Mouse (Mus musculus) layer of hippocampus, postnatal 14 days (tissue): ENCODE data around the gene Nt5m. TPM values are rescaled to one million over a fixed set of nuclear protein-coding genes. Genes with fewer than 3 reads are reported as not detected.

Source experiments
- DNase-seq, 2 experiments: peaks; one replicate each; pipeline ENCODE4 v3.0.0; 2021 to 2022; ENCODE audit warnings: low spot score in 2 of 2, mixed read lengths in 1 of 2
- total RNA-seq, 2 experiments: library from RNA; stranded (reverse); gene quantifications; 2 replicates each; pipeline ENCODE4 v1.2.3; 2021

Nt5m gene
- total RNA-seq, 2 experiments from 2014 or later, result 60.5 to 63.3 TPM

DNA sequence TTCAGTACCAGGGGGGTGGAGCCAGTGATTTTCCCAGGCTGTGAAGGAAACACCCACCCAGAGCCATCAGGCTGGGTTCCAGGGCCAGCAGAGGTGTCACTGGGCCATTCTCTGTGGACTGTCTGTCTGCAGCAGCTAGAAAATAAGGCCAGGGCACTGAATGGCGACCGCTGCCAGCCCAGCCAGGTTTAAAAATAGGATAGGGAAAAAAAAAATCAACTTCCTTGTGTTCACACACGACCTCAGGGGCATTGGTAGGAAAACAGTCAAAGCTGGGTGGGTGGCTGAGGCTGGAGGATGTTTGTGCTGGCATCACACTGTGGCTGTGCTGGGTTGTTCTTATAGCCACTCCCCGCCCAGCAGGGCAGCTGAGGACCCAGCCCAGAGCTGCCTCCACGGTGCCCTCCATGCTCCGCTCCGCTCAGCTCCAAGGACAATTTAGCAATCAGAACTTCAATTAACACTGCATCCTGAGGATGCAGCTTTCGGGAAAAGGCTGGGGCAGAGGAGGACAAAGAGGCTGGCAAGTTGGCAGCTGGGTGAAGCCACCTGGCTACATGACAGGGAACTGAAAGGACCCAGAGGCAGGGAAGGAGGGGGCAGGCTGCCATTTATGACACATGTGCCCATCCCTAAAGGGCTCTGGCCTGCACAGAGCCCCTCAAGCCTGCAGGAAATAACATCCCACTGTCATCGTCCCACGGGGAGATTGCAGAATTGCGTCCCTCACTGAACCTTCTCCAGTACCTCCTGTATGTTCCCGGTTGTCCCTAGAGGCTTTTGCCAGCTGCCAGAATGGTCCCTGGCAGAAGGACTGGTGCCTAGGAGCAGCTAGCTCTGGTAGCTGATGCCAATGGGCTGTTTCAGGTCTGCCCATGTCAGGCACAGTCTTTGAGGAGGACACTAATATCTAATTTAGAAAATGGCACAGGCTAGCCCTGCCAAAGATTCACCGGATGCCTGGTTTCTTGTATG is 60.8 kb downstream of the Nt5m start:
- DNase-seq, result peak in 1 of 2 experiments; percentile 40

DNA sequence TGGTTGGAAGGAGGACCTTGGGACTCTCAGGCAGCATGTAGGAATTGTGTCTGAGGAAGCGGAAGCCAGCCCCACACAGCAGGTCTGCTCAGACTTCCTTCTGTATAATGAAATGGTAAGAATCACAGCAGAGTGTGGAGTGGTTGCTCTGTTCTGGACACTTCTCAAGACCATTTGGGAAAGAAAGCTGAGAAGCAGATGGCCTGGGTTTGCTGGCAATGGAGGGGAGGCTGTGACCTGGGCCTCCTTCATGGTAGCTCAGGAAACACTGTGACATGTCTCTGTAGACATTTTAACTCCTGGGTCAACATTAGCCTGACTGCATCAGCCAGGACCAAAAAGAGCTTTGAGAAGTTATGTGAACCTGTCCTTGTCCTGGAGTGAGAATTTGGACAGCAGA is 61.7 kb downstream of the Nt5m start:
- no peak for DNase-seq

DNA sequence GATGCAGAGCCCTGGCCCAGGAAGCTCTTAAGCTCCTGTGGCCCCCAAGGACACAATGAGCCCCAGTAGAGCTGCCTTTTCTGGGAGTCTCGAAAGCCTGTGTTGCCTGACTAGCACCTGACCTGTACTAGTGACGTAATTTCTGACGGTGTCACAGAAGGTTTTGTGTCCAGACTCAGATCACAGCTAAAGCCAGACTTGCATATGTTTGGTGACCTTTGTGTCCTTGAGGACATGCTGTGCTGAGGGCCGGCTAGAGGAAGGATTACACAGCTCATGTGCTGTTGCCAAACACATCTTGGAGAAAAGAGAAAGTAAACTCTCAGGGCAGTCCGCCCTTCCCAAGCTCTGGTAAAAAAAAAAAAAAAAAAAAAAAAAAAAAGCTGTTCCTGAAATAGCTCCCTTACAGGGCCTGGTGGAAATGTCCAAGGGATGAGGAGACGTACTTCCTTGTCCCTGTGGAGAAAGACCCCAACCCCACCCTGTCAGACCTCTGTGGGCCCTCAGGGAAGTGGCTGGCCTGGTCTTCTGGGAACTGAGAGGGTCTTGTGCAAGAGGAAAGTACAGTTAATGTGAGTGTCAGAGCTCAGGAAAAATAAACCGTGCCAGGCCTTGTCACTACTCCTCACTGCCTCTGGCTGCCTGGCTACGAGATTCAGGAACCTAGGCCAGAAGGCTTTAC is 62.9 kb downstream of the Nt5m start:
- no peak for DNase-seq

DNA sequence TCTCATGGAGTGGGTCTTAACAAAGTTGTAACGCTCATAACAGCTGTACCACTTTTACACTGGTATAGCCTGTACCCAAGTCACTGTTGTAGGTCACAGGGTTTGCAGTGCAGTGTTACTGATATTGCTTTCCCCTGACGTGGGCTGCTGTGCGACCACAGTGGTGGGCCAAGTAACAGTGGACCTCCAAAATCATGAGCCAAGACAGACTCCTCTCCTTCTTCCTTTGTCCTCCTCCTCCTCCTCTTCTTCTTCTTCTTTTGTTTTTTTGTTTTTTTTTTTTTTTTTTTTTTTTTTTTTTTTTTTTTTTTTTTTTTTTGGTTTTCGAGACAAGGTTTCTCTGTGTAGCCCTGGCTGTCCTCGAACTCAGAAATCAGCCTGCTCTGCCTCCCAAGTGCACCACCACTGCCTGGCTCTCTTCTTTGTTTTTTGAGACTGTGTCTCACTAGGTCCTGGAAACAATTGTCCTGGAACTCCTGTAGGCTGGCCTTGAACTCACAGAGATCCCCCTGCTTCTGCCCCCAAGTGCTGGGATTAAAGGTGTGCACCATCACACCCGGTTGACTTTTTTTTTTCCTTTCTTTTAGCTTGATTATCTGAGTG is 67.4 kb downstream of the Nt5m start:
- DNase-seq, result no peak

DNA sequence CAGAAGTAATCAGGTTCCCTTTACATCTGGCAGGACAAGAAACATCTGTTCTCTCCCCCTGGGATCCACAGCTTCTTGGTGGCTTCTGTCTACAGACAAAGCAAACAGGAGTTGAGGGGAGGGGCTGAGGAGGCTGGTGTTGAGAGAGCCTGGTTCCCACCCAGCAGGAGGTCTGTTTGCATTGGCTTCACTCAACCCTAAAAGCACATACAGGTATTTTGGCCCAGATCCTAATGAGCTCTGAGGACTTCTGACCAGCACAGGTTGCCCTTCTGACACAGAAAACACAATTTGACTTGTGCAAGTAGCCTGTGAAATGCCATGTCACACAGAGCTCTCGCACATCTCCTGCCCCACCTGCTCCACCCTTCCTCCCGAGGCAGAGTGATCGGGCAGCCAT is 69.2 kb downstream of the Nt5m start:
- no peak for DNase-seq

DNA sequence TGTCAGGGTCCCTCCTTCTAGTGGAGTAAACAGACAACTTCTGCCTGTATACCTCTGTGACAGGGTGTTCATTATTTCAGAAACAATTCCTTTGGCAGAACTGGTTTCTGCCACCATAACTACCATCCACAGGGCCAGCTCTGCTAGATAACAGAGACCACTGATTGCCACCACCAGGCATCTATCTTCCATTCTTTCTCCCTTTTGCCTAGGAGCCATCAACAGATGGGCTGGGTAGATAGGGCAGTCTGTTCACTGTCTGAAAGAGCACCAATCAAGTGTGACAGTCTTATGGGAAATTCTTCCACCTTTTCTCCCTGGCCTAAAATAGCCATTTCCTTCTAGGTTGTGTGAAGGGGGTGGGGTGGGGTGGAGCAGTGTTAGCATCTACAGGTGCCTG is 71.3 kb downstream of the Nt5m start:
- DNase-seq, result no peak

DNA sequence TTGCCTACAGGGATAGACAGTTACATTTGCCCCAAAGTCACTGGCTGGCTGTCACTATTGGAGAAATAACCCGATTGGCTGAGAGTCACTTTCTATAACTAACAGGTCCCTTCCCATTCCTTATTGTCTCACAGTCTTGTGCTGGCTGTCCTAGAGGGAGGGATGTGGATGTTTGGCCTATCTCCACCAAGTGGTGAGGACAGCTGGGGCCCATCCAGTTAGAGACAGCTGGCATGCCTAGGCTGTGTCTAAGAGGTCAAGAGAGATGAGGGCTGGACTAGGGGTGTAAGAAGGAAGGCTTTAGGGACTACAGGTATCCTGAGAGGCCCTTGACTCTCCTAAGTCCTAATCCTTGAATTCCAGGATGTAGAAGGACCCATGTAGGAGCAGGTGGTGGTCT is 72.3 kb downstream of the Nt5m start:
- no peak for DNase-seq

DNA sequence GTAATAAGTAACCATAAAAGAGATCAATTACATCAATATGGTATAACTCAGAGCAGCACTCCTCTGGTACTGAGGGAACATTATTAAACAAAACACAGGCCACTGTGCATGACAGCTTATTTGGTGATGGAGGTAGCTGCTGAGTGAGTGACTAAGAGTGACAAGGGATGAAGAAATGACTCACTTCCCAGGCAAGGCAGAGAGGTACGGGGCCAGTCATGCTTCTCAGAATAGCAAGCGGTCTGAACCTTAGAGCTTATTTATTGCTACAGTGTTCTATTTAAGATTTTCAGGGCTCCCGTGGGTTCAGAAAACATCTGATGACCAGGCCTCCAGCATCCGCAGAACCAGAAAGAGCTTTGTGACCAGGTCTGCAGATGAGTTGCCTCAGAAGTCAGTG is 74.5 kb downstream of the Nt5m start:
- no peak for DNase-seq

DNA sequence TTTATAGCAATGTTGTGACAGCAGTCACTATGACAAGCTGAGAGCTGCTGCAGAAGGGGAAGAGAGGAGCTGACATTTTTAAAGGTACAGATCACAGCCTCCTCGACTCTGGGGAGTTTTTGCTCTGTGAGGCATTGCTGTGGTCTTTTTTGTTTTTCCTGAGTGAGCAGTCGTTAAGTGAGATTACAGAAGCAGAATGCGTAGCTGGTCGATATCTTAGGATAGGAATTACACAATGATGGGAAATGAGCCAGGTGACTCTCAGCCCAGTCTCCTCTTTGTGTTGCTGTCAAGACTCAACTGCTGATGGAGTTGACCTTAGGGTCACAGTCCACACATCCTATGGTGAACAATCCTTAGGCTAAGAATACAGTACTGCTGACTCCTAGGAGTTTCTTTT is 78.8 kb downstream of the Nt5m start:
- no peak for DNase-seq

DNA sequence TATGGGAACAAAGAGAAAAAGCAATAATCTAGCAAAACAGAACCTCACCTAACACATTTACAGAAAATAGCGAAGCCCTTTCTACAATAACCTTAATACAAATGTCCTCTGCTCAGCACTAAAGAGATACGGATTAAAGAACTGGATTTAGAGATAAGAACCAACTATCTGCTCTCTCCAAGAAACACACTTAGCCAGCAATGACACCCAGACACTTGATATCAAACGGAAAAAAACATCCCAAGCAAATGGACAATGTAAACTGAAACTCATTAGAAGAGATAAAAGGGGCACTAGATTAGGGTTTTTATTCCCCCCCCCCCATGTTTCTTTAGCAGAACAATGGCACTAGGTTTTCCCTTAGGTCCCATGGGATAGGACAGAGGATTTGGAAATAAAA is 80.2 kb downstream of the Nt5m start:
- no peak for DNase-seq

DNA sequence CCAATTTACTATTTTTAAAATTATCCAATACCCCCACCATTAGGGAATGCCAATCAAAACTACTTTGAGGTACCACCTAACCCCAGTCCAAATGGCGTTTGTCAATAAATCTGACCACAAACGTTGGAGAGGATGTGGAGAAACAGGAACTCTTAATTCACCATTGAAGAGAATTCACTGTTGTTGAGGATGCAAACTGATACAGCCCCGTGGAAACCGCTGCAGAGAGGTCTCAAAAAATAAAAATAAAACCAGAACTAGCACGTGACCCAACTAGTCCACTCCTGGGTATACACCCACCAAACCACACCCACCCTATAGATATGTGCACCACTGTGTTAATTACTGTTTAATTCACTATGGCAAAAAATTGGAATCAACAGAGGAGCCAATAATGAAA is 81.1 kb downstream of the Nt5m start:
- DNase-seq, result no peak

DNA sequence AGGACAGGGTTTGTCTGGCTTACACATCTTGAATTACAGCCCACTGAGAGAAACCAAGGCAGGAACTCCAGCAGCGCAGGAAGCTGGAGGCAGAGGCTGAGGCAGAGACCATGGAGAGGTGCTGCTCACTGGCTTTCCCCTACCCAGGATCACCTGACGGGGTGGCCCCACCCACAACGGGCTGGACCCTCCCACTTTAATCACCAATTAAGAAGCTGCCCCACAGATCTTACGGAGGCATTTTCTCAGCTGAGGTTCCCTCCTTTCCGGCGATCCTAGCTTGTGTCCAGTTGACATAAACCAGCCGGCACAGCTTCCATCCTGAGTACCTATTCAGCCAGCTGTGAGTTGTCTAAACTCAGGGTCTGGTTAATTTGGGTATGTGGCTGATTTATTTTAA is 82.0 kb downstream of the Nt5m start:
- DNase-seq, result no peak

DNA sequence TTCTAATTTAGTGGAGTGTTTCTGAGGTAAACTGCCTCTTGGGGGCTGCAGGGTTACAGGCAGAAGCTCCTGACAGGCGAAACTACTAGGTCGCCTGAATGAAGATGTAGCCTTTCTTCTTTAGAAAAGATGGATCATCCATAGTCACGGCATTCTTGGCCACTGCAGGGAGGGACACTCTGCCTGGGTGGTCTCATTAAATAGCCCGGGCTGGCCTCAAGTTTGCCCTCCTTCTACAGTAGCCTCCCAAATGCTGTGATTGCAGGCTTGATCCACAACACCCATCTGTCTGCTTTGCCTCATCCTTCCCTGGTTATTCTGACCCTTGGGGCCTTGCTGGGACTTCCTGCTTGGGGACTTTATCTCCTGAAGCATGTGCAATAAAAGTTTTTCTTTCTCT is 90.8 kb downstream of the Nt5m start:
- no peak for DNase-seq

Other genes with a start within 250 kb of the Nt5m start
- gene Olfr223, start 246.2 kb upstream of the Nt5m start, total RNA-seq, result not detected
- gene Mprip, start 178.1 kb upstream of the Nt5m start, total RNA-seq, result 100 to 1,000 TPM; 256 to 263 TPM
- gene Pld6, start 51.8 kb upstream of the Nt5m start, total RNA-seq, result under 1 TPM; 0.91 to 0.92 TPM
- 10 to 100 TPM; 34.6 to 40.1 TPM for gene Flcn, start 29.4 kb upstream of the Nt5m start, total RNA-seq
- gene Cops3, start 391 bp downstream of the Nt5m start, total RNA-seq, result 10 to 100 TPM; 69.7 to 72.3 TPM
- 10 to 100 TPM; 30.2 to 31.9 TPM for gene Med9, start 108.8 kb downstream of the Nt5m start, total RNA-seq
- 10 to 100 TPM; 51.3 to 56.5 TPM for gene Rasd1, start 125.5 kb downstream of the Nt5m start, total RNA-seq
- gene Pemt, start 207.0 kb downstream of the Nt5m start, total RNA-seq, result 1 to 10 TPM; 5.3 to 6.3 TPM